Mouse (Mus musculus): ENCODE measurements around the gene Slc39a11.

GRCm38 (mm10) chr11:113687031-113687430 is 37.2 kb upstream of the Slc39a11 start:
- TF ChIP-seq CTCF (IDR thresholded peaks at IDR 0.05) (no peak), EP300 (IDR thresholded peaks at IDR 0.05) (no peak)

All from lung, postnatal 0 days (tissue).